Mouse (Mus musculus) ES-E14 (cell line): ENCODE measurements around the gene Cemip.

Source experiments
- CHD2 ChIP-seq: IDR thresholded peaks from 2 replicates; pipeline ENCODE4 v1.6.1; 2014; ENCODE audit warnings: mild to moderate bottlenecking, low read depth, low read length, inconsistent platforms
- HCFC1 ChIP-seq: IDR thresholded peaks from 2 replicates; pipeline ENCODE4 v1.6.1; 2012; ENCODE audit warnings: low read length, inconsistent platforms, borderline replicate concordance; ENCODE audit not compliant: insufficient read depth
- ZC3H11A ChIP-seq: IDR thresholded peaks from 2 replicates; pipeline ENCODE4 v1.6.1; 2012; ENCODE audit warnings: low read depth, mild to moderate bottlenecking, inconsistent platforms, low read length, borderline replicate concordance
- ZNF384 ChIP-seq: IDR thresholded peaks from 2 replicates; pipeline ENCODE4 v1.6.1; 2012; ENCODE audit warnings: low read depth, low read length, inconsistent platforms

DNA sequence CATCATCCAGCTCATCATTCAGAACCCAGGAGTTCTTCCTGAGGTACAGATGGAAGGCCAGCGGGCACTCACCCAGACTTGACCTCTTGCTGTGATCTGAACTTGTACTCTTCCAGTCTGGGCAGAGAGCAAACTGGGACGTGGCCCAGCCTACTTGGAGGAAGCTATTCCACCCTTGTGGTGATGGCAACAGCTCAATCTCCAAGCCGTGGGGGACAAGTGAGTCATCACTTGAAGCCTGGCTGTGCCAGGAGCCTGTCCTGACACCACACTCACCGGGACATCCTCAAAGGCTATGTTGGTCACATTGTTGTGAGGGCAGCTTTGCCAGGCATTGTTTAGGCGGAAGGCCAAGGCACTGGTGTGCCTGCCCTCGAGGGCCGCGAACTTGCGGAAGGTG is 133.8 kb downstream of the Cemip start:
- TF ChIP-seq HCFC1: no peak
- no peak for TF ChIP-seq CHD2
- no peak for TF ChIP-seq ZC3H11A
- TF ChIP-seq ZNF384: no peak
